Mouse (Mus musculus) brain, embryonic 18.5 days (tissue): ENCODE measurements at regions not wholly inside any gene's neighbourhood (a gene's known extent, or its start where the extent isn't known, plus 50 kb on each side); places are given as distances from the start of the nearest gene placed in this dataset.

Experiments used
- DNase-seq: peaks from one replicate; pipeline ENCODE4 v3.0.0-alpha.2; 2012; ENCODE audit warnings: low read depth, low spot score

GRCm38 (mm10) chr4:124542696-124543095, 67.9 kb downstream of the 3100002H09Rik start:
- DNase-seq: no peak

GRCm38 (mm10) chr4:124538471-124538870, 72.1 kb downstream of the 3100002H09Rik start:
- no peak for DNase-seq

GRCm38 (mm10) chr4:124537681-124538080, 72.9 kb downstream of the 3100002H09Rik start:
- no peak for DNase-seq

GRCm38 (mm10) chr4:124533614-124534013, 77.0 kb downstream of the 3100002H09Rik start:
- no peak for DNase-seq

GRCm38 (mm10) chr4:124530596-124530995, 80.0 kb downstream of the 3100002H09Rik start:
- DNase-seq: no peak

- no peak for DNase-seq
These were observed 83.8 kb downstream of the 3100002H09Rik start for GRCm38 (mm10) chr4:124526822-124527221.

- no peak for DNase-seq
These were observed 84.2 kb downstream of the 3100002H09Rik start for GRCm38 (mm10) chr4:124526362-124526761.

GRCm38 (mm10) chr4:124520309-124520708, 90.3 kb downstream of the 3100002H09Rik start:
- no peak for DNase-seq

- DNase-seq: no peak
These were observed 98.8 kb downstream of the 3100002H09Rik start for GRCm38 (mm10) chr4:124511761-124512160.

GRCm38 (mm10) chr4:124510816-124511215, 99.8 kb downstream of the 3100002H09Rik start:
- no peak for DNase-seq

- no peak for DNase-seq
These were observed 100.9 kb downstream of the 3100002H09Rik start for GRCm38 (mm10) chr4:124509695-124510094.

GRCm38 (mm10) chr4:124506083-124506647, 104.4 kb downstream of the 3100002H09Rik start:
- DNase-seq: no peak

GRCm38 (mm10) chr4:124501785-124502184, 108.8 kb downstream of the 3100002H09Rik start:
- DNase-seq: no peak

GRCm38 (mm10) chr4:124498043-124498442, 112.6 kb downstream of the 3100002H09Rik start:
- DNase-seq: no peak

- no peak for DNase-seq
These were observed 124.5 kb downstream of the 3100002H09Rik start for GRCm38 (mm10) chr4:124485941-124486581.

- no peak for DNase-seq
These were observed 125.7 kb downstream of the 3100002H09Rik start for GRCm38 (mm10) chr4:124484613-124485586.

GRCm38 (mm10) chr4:124477870-124478301, 132.7 kb downstream of the 3100002H09Rik start:
- no peak for DNase-seq

- DNase-seq: no peak
These were observed 133.2 kb downstream of the 3100002H09Rik start for GRCm38 (mm10) chr4:124477359-124477868.

- DNase-seq: no peak
These were observed 145.3 kb downstream of the 3100002H09Rik start for GRCm38 (mm10) chr4:124465229-124465820.

- DNase-seq: no peak
These were observed 154.9 kb downstream of the 3100002H09Rik start for GRCm38 (mm10) chr4:124455511-124456338.

GRCm38 (mm10) chr4:124451131-124451530, 159.5 kb downstream of the 3100002H09Rik start:
- DNase-seq: no peak
